Mouse (Mus musculus) liver, adult 2 months (tissue): Measurements from ENCODE around the gene Ccdc62.

ENCODE experiments used
- CTCF ChIP-seq: fragments of 200-500 bp; IDR thresholded peaks from 2 replicates; pipeline ENCODE4 v1.5.1; 2011; ENCODE audit warnings: low read depth, low read length, control low read depth
- POLR2A ChIP-seq: fragments of 200-500 bp; IDR thresholded peaks from 2 replicates; pipeline ENCODE4 v1.6.1; 2011; ENCODE audit warnings: low read length, control low read depth; ENCODE audit not compliant: insufficient read depth; ENCODE audit errors: extremely low read depth

DNA sequence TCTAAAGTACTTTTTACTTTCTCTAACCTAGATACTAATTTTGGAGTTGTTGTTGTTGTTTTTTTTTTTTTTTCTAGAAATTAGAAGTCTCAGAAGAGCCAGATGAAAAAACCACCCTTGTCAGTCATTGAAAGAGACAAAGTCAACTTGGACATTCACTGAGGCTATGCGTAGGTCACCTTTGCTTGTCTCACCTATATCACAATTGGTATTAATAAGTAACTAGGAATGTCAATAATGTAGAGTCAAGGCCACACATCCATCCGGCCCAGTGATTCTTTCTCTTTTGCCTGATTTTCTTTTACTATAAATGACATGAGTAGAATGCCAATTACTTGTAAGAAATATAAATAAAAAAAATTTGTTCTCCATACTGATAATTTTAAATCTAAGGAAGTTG lies 36.3 kb downstream of the Ccdc62 start:
- no peak for TF ChIP-seq POLR2A
- no peak for TF ChIP-seq CTCF
